Mouse (Mus musculus) heart, postnatal 0 days (tissue): Measurements from ENCODE around the gene Saa4. TPM values are rescaled to one million over a fixed set of nuclear protein-coding genes. Genes with fewer than 3 reads are reported as not detected.

ENCODE experiments used
- ATAC-seq: fragments of 200-750 bp; cut with Nextera tagmentation; 2 replicates; pipeline ENCODE4 v1.8.0; 2017; ENCODE audit warnings: low read depth, moderate number of reproducible peaks, moderate library complexity; ENCODE audit not compliant: insufficient read depth
- DNase-seq: peaks from one replicate; pipeline ENCODE4 v3.0.0-alpha.2; 2016; ENCODE audit warnings: low spot score
- H3K27ac ChIP-seq: fragments of 300-500 bp; sonication (generic); 2 replicates; pipeline ENCODE4 v1.5.1; 2014; ENCODE audit warnings: low read depth, mild to moderate bottlenecking
- H3K27me3 ChIP-seq: fragments of 300-500 bp; sonication (generic); 2 replicates; pipeline ENCODE4 v1.6.1; 2014; ENCODE audit warnings: low read length, mixed read lengths; ENCODE audit not compliant: control insufficient read depth, insufficient read depth
- H3K36me3 ChIP-seq: fragments of 300-500 bp; sonication (generic); replicated peaks from 2 replicates; pipeline ENCODE4 v1.6.1; 2014; ENCODE audit warnings: low read length, mixed read lengths; ENCODE audit not compliant: control insufficient read depth, insufficient read depth
- H3K4me1 ChIP-seq: fragments of 300-500 bp; sonication (generic); 2 replicates; pipeline ENCODE4 v1.6.1; 2014; ENCODE audit warnings: antibody characterized with exemption; ENCODE audit not compliant: control insufficient read depth, insufficient read depth
- H3K4me2 ChIP-seq: fragments of 300-500 bp; sonication (generic); 2 replicates; pipeline ENCODE4 v1.6.1; 2014; ENCODE audit warnings: low read depth, mild to moderate bottlenecking, low read length, moderate library complexity
- H3K4me3 ChIP-seq: fragments of 300-500 bp; sonication (generic); 2 replicates; pipeline ENCODE4 v1.5.1; 2014; ENCODE audit warnings: low read depth, low read length
- H3K9ac ChIP-seq: fragments of 300-500 bp; sonication (generic); replicated peaks from 2 replicates; pipeline ENCODE4 v1.6.1; 2014; ENCODE audit warnings: low read depth, low read length, mixed read lengths
- H3K9me3 ChIP-seq: fragments of 300-500 bp; sonication (generic); replicated peaks from 2 replicates; pipeline ENCODE4 v1.6.1; 2016; ENCODE audit warnings: low read length; ENCODE audit not compliant: control insufficient read depth
- CTCF ChIP-seq: IDR thresholded peaks from 2 replicates; pipeline ENCODE4 v1.5.1; 2016; ENCODE audit warnings: antibody characterized with exemption, control low read depth, low read depth
- EP300 ChIP-seq: IDR thresholded peaks from 2 replicates; pipeline ENCODE4 v1.6.1; 2016; ENCODE audit warnings: antibody characterized with exemption, low read depth
- WGBS: fragments of 180-500 bp; shearing (Covaris S2); extraction: QIAGEN DNeasy Blood & Tissue Kit; methylation state at CpG from one replicate; pipeline ENCODE4 v1.1.7; 2014; 5-methylcytosine and 5-hydroxymethylcytosine counted together
- polyA plus RNA-seq: library from polyadenylated mRNA; unstranded; fragments of >200 nt; fragmentation: Nextera tagmentation; extraction: Ambion mirVana; gene quantifications from 2 replicates; pipeline ENCODE4 v1.2.1, GENCODE M21; 2015
- total RNA-seq: library from RNA; depleted of rRNA; stranded (reverse); fragments of >200 nt; gene quantifications from 2 replicates; pipeline ENCODE4 v1.2.3, GENCODE M21; 2014; ENCODE audit warnings: low replicate concordance

Saa4 gene
- total and polyA plus RNA-seq, 2 experiments from 2014 or later = not detected

GRCm38 (mm10) chr7:46723354-46723753 lies 9.0 kb downstream of the Saa4 start:
- Histone ChIP-seq H3K4me3 (no peak overlapping the region), H3K4me2 (no peak overlapping the region), H3K9ac (no peak overlapping the region), H3K27me3 (no peaks in the 10 kb centered on the region), H3K27ac (no peak overlapping the region), H3K9me3 (no peaks in the 10 kb centered on the region), H3K4me1 (no peaks in the 10 kb centered on the region), H3K36me3 (no peaks in the 10 kb centered on the region)
- DNase-seq (no peak), ATAC-seq (no peak)
- 84% methylated on average over 6 of the region's 6 CpGs for WGBS
- TF ChIP-seq CTCF = no peak
- TF ChIP-seq EP300 = no peak

DNA sequence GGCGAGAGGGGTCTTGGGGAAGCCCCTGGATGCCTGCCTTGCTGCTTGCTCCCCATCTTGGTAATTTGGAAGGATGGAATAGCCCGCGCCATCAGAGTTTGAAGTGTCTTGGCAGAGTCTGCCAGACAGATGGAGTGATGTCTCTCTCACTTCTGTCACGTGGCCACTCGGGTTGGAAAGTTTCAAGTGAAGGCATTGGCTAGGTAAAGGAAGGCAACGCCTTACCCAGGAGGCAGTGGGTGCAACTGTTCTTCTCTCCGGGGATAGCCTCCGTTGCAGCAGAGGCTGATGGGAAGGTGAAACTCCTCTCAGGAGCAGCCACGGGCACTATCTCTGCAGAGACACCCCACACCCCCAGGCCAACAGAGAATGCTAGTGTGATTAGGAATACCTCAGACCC lies 11.9 kb downstream of the Saa4 start:
- H3K9ac ChIP-seq = no peak overlapping the region
- WGBS = 60% methylated on average over 9 of the region's 9 CpGs
- no peak overlapping the region for H3K4me2 ChIP-seq
- no peak overlapping the region for H3K27ac ChIP-seq
- H3K4me1 ChIP-seq = no peaks in the 10 kb centered on the region
- H3K36me3 ChIP-seq = no peaks in the 10 kb centered on the region
- TF ChIP-seq EP300 (no peak), CTCF (no peak)
- H3K4me3 ChIP-seq = no peak overlapping the region
- ATAC-seq = no peak
- no peak for DNase-seq
- H3K27me3 ChIP-seq = no peaks in the 10 kb centered on the region
- no peaks in the 10 kb centered on the region for H3K9me3 ChIP-seq

GRCm38 (mm10) chr7:46719526-46719925 lies 12.9 kb downstream of the Saa4 start:
- Histone ChIP-seq H3K4me1 (no peaks in the 10 kb centered on the region), H3K36me3 (no peaks in the 10 kb centered on the region), H3K9me3 (no peaks in the 10 kb centered on the region), H3K4me3 (no peak overlapping the region), H3K27me3 (0 out of 2 replicates have a peak, but pooled peaks cover 4% of the 10 kb centered on the region), H3K4me2 (no peak overlapping the region), H3K9ac (no peak overlapping the region), H3K27ac (no peak overlapping the region)
- no peak for TF ChIP-seq EP300
- TF ChIP-seq CTCF = no peak
- WGBS = 62% methylated on average over 7 of the region's 7 CpGs
- no peak for ATAC-seq
- DNase-seq = no peak

DNA sequence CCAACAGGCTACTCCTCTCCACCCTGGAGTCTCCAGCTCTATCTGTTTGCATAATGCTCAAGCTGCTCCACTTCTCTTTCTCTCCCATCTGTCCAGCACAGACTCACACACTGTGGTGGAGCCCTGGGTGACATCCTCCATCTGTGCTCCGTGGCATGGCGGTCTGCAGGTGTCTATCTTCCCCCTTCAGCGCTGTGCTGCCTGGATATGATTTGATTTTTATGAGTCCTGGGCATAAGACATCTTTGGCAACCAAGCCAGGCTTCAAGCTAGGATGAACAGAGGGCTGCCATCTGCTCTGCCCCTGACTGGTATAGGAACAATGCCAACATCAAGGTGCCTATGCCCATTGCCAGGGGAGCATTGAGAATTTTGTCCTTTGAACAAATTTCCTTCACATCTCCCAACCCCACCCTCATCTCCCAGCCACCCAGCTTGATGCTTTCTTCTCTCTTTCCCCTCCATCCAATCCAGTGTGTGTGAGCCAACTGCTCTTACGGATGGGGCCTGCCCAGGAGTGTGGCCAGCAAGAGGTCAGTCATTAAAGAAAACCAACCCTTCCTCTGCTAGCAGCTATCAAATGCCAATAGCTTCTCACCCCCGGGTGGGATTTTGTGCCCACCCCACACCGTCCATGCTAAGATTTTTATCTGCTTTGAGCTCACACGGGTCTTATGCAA lies 13.7 kb downstream of the Saa4 start:
- no peaks in the 10 kb centered on the region for H3K36me3 ChIP-seq
- H3K9me3 ChIP-seq = no peaks in the 10 kb centered on the region
- H3K4me3 ChIP-seq = no peak overlapping the region
- ATAC-seq (no peak), DNase-seq (no peak)
- TF ChIP-seq CTCF = no peak
- TF ChIP-seq EP300 = no peak
- H3K4me2 ChIP-seq = no peak overlapping the region
- no peak overlapping the region for H3K27ac ChIP-seq
- H3K9ac ChIP-seq = no peak overlapping the region
- H3K27me3 ChIP-seq = 0 out of 2 replicates have a peak, but pooled peaks cover 4% of the 10 kb centered on the region
- WGBS = 69% methylated on average over 7 of the region's 7 CpGs
- H3K4me1 ChIP-seq = no peaks in the 10 kb centered on the region

DNA sequence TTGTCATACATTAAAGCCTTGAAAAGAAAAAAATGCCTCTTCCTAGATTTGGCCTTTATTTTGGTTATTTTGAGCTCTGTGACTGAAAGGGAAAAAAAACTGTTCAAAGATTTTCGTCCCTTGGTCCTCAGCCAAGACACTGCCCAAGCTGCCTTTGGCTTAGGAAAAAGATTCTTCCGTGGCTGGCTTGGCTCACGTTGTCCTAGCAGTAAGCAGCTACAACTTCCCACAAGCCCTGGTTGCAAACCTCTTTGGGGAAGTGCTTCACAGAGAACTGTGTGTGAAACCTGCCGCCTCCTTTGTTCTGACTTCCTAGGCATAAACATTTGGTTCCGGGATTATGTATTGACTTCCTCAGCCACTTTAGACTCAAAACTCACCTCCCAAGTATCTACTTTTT lies 15.5 kb downstream of the Saa4 start:
- TF ChIP-seq CTCF (no peak), EP300 (no peak)
- Histone ChIP-seq H3K4me2 (no peak overlapping the region), H3K27ac (no peak overlapping the region), H3K9ac (no peak overlapping the region), H3K4me1 (no peaks in the 10 kb centered on the region), H3K4me3 (no peak overlapping the region), H3K27me3 (0 out of 2 replicates have a peak, but pooled peaks cover 4% of the 10 kb centered on the region), H3K9me3 (no peaks in the 10 kb centered on the region), H3K36me3 (no peaks in the 10 kb centered on the region)
- ATAC-seq (no peak), DNase-seq (no peak)
- WGBS = 22% methylated on average over 5 of the region's 5 CpGs

- no peak for TF ChIP-seq EP300
- TF ChIP-seq CTCF = no peak
- 81% methylated on average over 5 of the region's 5 CpGs for whole genome bisulfite sequencing
- Histone ChIP-seq H3K36me3 (no peaks in the 10 kb centered on the region), H3K4me1 (no peaks in the 10 kb centered on the region), H3K9ac (no peak within 1 kb of the TSS), H3K27ac (no peak within 1 kb of the TSS), H3K27me3 (0 out of 2 replicates have a peak, but pooled peaks cover 4% of the 10 kb centered on the region), H3K4me3 (no peak within 1 kb of the TSS), H3K9me3 (no peaks in the 10 kb centered on the region), H3K4me2 (no peak within 1 kb of the TSS)
- ATAC-seq (no peak), DNase-seq (no peak)
Observed at GRCm38 (mm10) chr7:46715600-46715999, 16.8 kb downstream of the Saa4 start, which contains the start of gene Saa3. Saa3 (minus strand) TSS chr7:46715700.
